Mouse (Mus musculus) liver, adult 2 months (tissue): Measurements from ENCODE around the gene Scd3. TPM values are rescaled to one million over a fixed set of nuclear protein-coding genes. Genes with fewer than 3 reads are reported as not detected.

ENCODE experiments used
- DNase-seq: peaks from one replicate; pipeline ENCODE4 v3.0.0-alpha.2; 2011; ENCODE audit warnings: low read depth, low spot score; ENCODE audit errors: extremely low read depth
- H3K27ac ChIP-seq: fragments of 200-500 bp; replicated peaks from 2 replicates; pipeline ENCODE4 v1.5.1; 2012; ENCODE audit warnings: low read depth, mild to moderate bottlenecking, control low read depth, inconsistent platforms, low read length; ENCODE audit not compliant: insufficient read depth
- H3K27me3 ChIP-seq: fragments of 200-500 bp; 2 replicates; pipeline ENCODE4 v1.6.1; 2012; ENCODE audit warnings: mild to moderate bottlenecking, moderate library complexity, low read length, inconsistent platforms; ENCODE audit not compliant: control insufficient read depth, insufficient read depth
- H3K36me3 ChIP-seq: fragments of 200-500 bp; 2 replicates; pipeline ENCODE4 v1.6.1; 2012; ENCODE audit warnings: low read length, inconsistent platforms; ENCODE audit not compliant: control insufficient read depth, insufficient read depth
- H3K4me1 ChIP-seq: fragments of 200-500 bp; 2 replicates; pipeline ENCODE4 v1.6.1; 2011; ENCODE audit warnings: low read length; ENCODE audit not compliant: control insufficient read depth, insufficient read depth
- H3K4me3 ChIP-seq: fragments of 200-500 bp; 2 replicates; pipeline ENCODE4 v1.5.1; 2011; ENCODE audit warnings: low read depth, mild to moderate bottlenecking, control low read depth, low read length, moderate library complexity; ENCODE audit not compliant: insufficient read depth
- H3K79me2 ChIP-seq: fragments of 200-500 bp; 2 replicates; pipeline ENCODE4 v1.6.1; 2012; ENCODE audit warnings: inconsistent platforms, mild to moderate bottlenecking, low read length, moderate library complexity; ENCODE audit not compliant: control insufficient read depth, insufficient read depth
- H3K9ac ChIP-seq: fragments of 200-500 bp; 2 replicates; pipeline ENCODE4 v1.6.1; 2012; ENCODE audit warnings: low read depth, mild to moderate bottlenecking, control low read depth, inconsistent platforms, low read length
- CTCF ChIP-seq: fragments of 200-500 bp; IDR thresholded peaks from 2 replicates; pipeline ENCODE4 v1.5.1; 2011; ENCODE audit warnings: low read depth, low read length, control low read depth
- POLR2A ChIP-seq: fragments of 200-500 bp; IDR thresholded peaks from 2 replicates; pipeline ENCODE4 v1.6.1; 2011; ENCODE audit warnings: low read length, control low read depth; ENCODE audit not compliant: insufficient read depth; ENCODE audit errors: extremely low read depth
- WGBS: fragments of 180-500 bp; shearing (Covaris S2); methylation state at CpG from one replicate; pipeline ENCODE4 v1.1.7; 2018; 5-methylcytosine and 5-hydroxymethylcytosine counted together
- polyA plus RNA-seq: library from polyadenylated mRNA; depleted of rRNA; stranded (reverse); fragments of >200 nt; gene quantifications from 2 replicates; pipeline ENCODE4 v1.2.3, GENCODE M21; 2012
- total RNA-seq: library from RNA; depleted of rRNA; stranded (reverse); fragments of >200 nt; gene quantifications from 2 replicates; pipeline ENCODE4 v1.2.3, GENCODE M21; 2014

The Scd3 gene
- total and polyA plus RNA-seq, 2 experiments, result 0.02 TPM; not detected in 1

- Histone ChIP-seq H3K36me3 (no peaks in the 10 kb centered on the region), H3K4me1 (no peaks in the 10 kb centered on the region), H3K9ac (no peak overlapping the region), H3K79me2 (no peaks in the 10 kb centered on the region), H3K4me3 (no peak overlapping the region), H3K27me3 (peaks cover 18% of the 10 kb centered on the region; the same call in 1 of the 2 replicates), H3K27ac (no peak overlapping the region)
- DNase-seq, result no peak
- 69% methylated on average over 5 of the region's 5 CpGs for WGBS
- TF ChIP-seq CTCF (0 out of 2 replicates have a peak, but pooled peaks have one; percentile 3), POLR2A (no peak)
Observed at GRCm38 (mm10) chr19:44260487-44260886, 57.4 kb downstream of the Scd3 start.

GRCm38 (mm10) chr19:44261774-44262173 lies 58.7 kb downstream of the Scd3 start:
- no peak for DNase-seq
- H3K27me3 ChIP-seq, result peaks cover 18% of the 10 kb centered on the region; the same call in 1 of the 2 replicates
- WGBS, result 88% methylated on average over 7 of the region's 7 CpGs
- no peak overlapping the region for H3K4me3 ChIP-seq
- no peaks in the 10 kb centered on the region for H3K36me3 ChIP-seq
- TF ChIP-seq POLR2A, result no peak
- TF ChIP-seq CTCF, result no peak
- no peak overlapping the region for H3K27ac ChIP-seq
- H3K9ac ChIP-seq, result no peak overlapping the region
- no peaks in the 10 kb centered on the region for H3K79me2 ChIP-seq
- H3K4me1 ChIP-seq, result no peaks in the 10 kb centered on the region

GRCm38 (mm10) chr19:44263581-44263980 lies 60.5 kb downstream of the Scd3 start:
- no peak for TF ChIP-seq CTCF
- no peak for TF ChIP-seq POLR2A
- Histone ChIP-seq H3K4me3 (no peak overlapping the region), H3K4me1 (no peaks in the 10 kb centered on the region), H3K36me3 (no peaks in the 10 kb centered on the region), H3K27me3 (peaks cover 10% of the 10 kb centered on the region; the same call in 1 of the 2 replicates), H3K9ac (no peak overlapping the region), H3K79me2 (no peaks in the 10 kb centered on the region), H3K27ac (no peak overlapping the region)
- DNase-seq, result no peak
- whole genome bisulfite sequencing, result 88% methylated on average over 3 of the region's 3 CpGs

- 65% methylated on average over 9 of the region's 9 CpGs for WGBS
Observed at GRCm38 (mm10) chr19:44264226-44264625, 61.2 kb downstream of the Scd3 start.

GRCm38 (mm10) chr19:44265300-44265699 lies 62.2 kb downstream of the Scd3 start:
- Histone ChIP-seq H3K79me2 (no peaks in the 10 kb centered on the region), H3K27me3 (peaks cover 6% of the 10 kb centered on the region; the same call in 1 of the 2 replicates), H3K27ac (no peak overlapping the region), H3K4me3 (no peak overlapping the region), H3K4me1 (no peaks in the 10 kb centered on the region), H3K36me3 (no peaks in the 10 kb centered on the region), H3K9ac (no peak overlapping the region)
- TF ChIP-seq POLR2A (no peak), CTCF (no peak)
- WGBS, result 84% methylated on average over 7 of the region's 7 CpGs
- DNase-seq, result no peak

More at GRCm38 (mm10) chr19:44264226-44264625, 61.2 kb downstream of the Scd3 start:
- Histone ChIP-seq H3K4me1 (no peaks in the 10 kb centered on the region), H3K27me3 (peaks cover 7% of the 10 kb centered on the region; the same call in 1 of the 2 replicates), H3K27ac (no peak overlapping the region), H3K9ac (no peak overlapping the region), H3K4me3 (no peak overlapping the region), H3K36me3 (no peaks in the 10 kb centered on the region), H3K79me2 (no peaks in the 10 kb centered on the region)
- DNase-seq, result no peak
- no peak for TF ChIP-seq POLR2A

GRCm38 (mm10) chr19:44265911-44266337 lies 62.9 kb downstream of the Scd3 start:
- H3K27me3 ChIP-seq, result peaks cover 7% of the 10 kb centered on the region; the same call in 1 of the 2 replicates
- TF ChIP-seq POLR2A, result no peak
- no peak for TF ChIP-seq CTCF
- no peaks in the 10 kb centered on the region for H3K4me1 ChIP-seq
- no peak overlapping the region for H3K9ac ChIP-seq
- no peaks in the 10 kb centered on the region for H3K36me3 ChIP-seq
- no peak overlapping the region for H3K27ac ChIP-seq
- DNase-seq, result no peak
- 69% methylated on average over 5 of the region's 5 CpGs for WGBS
- no peak overlapping the region for H3K4me3 ChIP-seq
- no peaks in the 10 kb centered on the region for H3K79me2 ChIP-seq
